Mouse (Mus musculus): ENCODE results near the gene Olfr76.
"Not testable (repeated sequence)": the region's sequence is repeated elsewhere in the genome, so short reads cannot be mapped to it uniquely, and the experiment has no call there.

Gene Olfr76

DNA sequence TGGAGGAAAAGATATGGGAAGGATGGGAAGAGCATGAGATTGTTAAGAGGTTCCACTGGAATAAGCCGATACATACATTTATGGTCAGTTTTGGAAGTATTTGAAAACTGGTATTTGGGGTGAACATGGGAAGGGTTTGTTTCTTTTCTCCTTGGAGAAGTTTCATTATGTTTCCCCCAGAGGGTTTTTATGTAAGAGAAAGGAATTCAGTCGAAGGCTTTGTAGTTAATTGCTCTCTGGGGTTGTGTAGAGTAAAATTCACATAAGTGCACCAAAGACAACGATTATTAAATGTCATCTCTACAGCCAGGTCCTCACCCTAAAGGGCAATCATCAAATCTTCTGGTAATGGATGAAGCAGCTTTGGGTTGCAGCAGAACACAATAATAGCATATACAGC lies at the start of gene Olfr76:
Gene Olfr76, minus strand, starts transcription at position 101 of the 400 bp plus-strand sequence.
- DNase-seq (ENCODE audit: low spot score) = no peak

DNA sequence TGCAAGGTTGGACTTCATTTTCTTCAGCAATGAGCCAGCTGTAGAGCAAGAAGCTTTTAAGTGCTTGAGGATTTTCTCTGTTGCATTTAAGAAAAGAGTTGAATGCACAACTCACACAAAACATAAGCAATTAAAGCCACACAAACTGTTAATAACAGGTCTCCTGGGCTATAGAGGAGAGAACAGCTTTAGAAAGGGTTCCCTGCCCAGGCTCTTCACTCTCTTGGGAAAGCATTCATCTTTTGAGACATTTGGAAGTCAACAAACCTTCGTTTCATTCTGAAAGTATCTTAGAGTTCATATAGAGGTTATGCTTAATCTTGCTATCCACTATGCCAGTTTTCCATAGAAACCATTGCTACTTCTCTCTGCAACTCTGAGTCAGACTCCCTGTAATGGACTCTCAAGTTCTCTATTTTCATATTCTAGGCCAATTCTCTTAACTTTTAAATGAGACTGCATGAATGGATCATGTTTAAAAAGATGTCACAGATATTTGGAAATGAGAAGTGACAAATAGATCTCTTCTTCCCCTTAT lies 47.1 kb upstream of the Olfr76 start, which contains the start of gene Olfr1555-ps1:
Gene Olfr1555-ps1, minus strand, starts transcription at position 51 of the 538 bp plus-strand sequence.
- DNase-seq (ENCODE audit: low spot score) = not testable (repeated sequence)

DNA sequence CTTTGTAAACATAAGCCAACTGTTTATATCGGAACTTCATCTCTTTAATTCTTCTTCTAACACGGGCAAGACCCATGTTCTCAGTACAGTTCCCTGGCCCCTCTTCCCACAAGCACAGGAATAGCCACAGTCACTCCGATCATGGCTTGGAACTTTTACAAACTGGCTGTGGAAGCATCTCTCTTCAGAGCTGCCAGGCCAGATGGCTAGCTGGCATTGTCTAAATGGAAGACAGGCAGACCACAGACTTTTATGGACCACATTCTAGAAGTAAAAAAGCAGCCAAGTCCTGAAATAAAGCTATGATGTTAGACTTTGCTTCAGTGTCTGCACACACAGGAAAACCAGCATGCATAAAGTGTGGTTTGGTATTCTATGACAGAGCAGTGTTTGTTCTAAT lies 22.4 kb upstream of the Olfr76 start:
- no peak for DNase-seq (ENCODE audit: low spot score)

DNA sequence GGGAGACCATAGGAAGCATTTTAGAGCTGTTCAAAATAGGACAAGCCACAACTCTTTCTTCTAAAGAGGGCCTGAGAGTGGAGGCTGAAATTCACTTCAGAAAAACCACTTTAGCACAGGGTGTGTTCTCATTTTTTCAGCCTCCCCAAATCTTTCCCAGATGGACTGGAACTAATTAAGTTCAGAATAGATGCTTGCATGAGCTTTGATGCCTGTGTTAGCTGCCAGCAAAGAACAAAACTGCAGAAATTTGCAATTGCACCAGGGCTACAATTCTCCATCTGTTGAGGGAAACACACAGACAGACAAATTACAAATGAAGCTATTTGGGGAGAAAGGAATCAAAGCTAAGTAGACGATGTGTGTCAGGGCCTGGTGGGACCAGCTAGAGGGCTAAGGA lies 20.4 kb upstream of the Olfr76 start:
- DNase-seq (ENCODE audit: low spot score) = no peak

DNA sequence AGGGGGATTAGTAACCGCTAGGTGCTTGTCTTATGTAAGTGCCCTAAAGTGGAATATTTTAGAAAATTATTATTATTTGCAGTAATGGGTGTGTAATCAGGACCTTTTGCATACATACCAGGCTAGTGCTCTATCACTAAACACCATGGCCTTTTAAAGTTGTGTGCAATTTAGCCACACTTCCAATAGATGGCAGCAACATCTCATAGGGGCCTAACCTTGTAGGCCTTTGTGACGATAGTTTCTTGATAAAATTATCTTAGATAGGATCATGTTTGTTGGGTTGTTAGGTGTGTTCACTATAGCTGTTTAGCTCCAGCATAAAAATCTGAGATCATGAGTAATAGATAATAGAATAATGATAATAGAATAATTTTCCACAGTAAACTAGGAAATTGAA lies 11.3 kb upstream of the Olfr76 start:
- DNase-seq (ENCODE audit: low spot score) = no peak

DNA sequence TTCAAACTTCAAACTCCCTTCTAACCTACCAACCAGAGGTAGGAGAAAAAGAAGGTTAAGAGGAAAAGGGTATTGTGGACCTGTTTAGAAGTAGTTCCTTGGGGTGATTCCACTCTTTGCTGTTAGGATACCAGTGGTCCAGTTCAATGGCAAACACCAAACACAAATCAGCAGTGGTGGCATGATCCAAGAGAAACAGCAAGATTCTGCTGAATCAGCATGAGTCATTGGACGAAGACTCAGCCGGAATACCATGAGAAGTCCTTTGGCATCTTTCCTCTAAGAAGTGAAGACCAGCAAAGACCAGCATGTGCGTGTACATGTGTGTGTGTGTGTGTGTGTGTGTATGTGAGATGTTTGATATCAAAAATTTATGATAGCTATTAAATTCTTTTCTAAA lies 6.5 kb downstream of the Olfr76 start:
- no peak for DNase-seq (ENCODE audit: low spot score)

DNA sequence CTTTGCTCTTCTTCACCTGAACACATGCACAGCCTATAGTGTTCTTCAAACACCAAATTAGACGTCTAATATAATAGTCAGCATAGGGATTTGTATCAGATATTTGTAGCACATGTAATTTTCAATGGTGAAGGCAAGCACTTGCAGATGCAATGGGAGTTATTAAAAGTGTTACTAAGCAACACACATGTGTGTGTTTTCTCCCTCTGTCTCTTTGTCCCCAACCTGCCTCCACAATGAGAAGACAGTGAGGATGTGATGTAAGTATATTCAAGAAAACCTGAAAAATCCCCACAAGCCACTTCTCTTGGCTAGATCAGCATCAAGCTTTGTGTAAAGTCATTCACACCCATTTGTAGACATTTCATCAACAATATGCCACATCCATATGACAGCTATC lies 7.2 kb downstream of the Olfr76 start, which contains the start of gene Olfr1428:
Gene Olfr1428, minus strand, starts transcription at position 101 of the 400 bp plus-strand sequence.
- DNase-seq (ENCODE audit: low spot score) = no peak

DNA sequence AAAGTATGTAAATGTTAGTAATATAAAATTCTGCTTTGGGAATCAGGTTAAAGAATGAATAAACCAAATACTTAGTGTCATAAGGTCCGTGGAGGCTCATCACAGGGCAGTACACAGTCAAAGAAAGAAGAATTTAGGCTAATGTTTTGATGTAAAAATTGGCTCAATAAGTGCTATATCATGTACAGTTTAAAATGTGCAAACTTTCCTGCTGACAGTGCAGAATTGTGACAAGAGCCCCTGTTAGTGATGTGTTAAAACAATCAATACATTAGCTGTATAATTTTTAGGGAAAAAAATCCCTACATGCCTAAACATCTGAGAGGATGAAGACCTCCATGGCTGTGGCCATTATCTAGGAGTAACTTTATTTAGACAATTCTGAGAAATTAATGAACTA lies 9.2 kb downstream of the Olfr76 start:
- no peak for DNase-seq (ENCODE audit: low spot score)

DNA sequence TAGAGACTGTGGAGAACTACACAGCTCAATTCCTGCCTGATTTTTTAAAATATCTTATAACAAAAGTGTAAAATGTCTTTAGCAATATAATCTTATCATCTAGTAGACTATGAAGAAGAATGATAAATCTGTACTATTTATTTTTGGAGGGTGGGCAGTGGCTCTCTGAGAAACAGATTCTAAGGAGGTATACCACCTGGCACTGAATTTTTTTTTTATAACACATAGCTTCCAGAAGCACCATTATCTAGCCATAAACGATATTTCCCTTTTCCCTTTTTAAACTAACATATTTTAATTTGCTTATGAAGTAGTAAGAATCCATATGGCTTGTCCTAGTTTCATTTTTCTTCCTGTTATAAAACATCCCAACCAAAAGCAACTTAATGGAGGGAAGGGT lies 18.5 kb downstream of the Olfr76 start:
- no peak for DNase-seq (ENCODE audit: low spot score)

DNA sequence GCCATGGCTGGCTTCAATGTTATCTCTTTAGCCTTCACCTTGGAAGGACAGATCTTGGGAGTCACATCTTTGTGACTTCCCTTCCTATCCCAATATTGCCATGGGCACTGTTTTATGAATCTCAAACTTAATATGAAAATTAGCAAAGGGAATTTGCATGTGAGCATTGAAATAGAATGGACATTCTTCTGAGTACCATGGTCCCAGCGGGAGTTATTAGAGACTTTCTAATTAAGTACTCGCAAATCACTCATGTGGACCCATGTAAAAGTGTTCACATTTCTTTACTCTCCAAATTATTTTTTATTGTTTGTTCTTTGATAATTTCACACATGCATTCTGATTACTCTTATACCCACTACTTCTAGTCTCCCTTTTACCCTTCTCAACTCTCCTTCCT lies 19.8 kb downstream of the Olfr76 start, which contains the start of gene Olfr1427:
Gene Olfr1427, minus strand, starts transcription at position 101 of the 400 bp plus-strand sequence.
- DNase-seq (ENCODE audit: low spot score) = no peak

DNA sequence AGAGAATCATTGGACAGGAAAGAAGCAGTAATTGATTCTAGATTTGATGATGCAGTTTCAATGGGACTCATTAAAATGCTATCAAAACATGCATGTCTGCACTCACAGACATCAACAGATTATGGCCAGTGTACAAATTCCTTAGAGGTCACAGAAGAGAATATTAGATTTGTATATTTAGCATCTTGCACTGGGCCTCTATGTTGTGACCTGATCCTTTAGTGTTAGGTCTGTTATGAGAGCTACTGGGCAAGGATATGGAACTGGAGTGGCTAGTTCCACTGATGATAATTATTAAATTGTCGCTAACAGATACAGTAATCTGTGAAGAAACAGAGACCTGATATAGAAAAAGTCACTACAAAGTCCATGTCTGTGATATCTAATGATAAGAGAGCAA lies 31.1 kb downstream of the Olfr76 start, which contains the start of gene Olfr1426:
Gene Olfr1426, minus strand, starts transcription at position 101 of the 400 bp plus-strand sequence.
- no peak for DNase-seq (ENCODE audit: low spot score)

DNA sequence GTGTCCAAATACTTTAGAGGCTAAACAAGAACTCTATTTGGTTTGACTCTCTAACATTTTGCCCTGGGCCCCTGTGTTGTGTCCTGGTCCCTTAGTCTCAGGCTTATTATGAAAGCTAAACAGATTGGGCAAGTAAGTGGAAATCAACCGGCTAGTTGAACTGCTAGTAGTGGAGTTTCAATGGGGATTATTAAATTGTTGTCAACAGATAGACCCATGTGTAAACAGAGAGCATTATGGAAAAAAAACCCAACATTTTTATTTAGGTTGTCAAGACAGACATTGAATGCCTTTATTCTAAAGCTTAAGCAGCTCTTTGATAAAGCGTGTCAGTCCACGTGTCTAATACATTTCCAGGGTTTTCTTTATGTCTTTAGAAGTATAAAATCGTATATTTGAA lies 45.4 kb downstream of the Olfr76 start, which contains the start of gene Olfr1425:
Gene Olfr1425, minus strand, starts transcription at position 101 of the 400 bp plus-strand sequence.
- DNase-seq (ENCODE audit: low spot score) = not testable (repeated sequence)

DNA sequence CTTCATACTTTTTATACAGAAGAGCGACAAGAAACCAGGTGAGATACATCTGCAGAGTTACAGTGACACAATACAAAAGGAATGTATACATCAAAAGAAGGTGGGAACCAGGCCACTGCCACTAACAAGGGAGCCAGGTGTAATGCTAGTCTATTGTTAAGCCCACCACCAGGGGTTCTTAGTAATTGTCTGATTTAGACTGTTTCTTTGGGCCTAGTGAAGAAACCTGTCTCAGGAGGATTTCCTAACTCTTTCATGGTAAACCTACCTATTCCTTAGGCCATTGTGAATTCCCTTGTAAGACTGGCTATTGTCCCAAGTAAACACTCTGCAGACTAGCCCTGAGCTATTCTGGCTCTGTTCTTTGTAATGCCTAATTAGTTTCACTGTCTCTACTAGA lies 53.5 kb downstream of the Olfr76 start:
- DNase-seq (ENCODE audit: low spot score) = not testable (repeated sequence)
